Mouse (Mus musculus): ENCODE results near the gene Txnrd2.

Gene Txnrd2

DNA sequence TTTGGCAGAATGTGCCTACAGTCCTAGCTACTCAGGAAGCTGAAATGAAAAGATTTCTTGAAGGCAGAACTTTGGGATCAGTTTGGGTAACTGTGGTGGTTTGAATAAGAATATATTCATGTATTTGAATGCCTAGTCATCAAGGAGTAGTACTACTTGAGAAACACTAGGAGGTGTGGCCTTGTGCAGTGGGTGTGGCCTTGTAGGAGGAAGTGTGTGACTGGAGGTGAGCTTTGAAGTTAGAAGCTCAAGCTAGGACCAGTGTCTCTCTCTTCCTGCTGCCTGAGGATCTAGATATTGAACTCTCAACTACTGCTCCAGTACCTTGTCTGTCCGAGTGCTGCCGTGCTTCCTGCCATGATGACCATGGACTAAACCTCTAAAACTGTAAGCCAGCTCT, 59.9 kb downstream of the Txnrd2 start:
- no peak for DNase-seq (ENCODE audit: low spot score)

DNA sequence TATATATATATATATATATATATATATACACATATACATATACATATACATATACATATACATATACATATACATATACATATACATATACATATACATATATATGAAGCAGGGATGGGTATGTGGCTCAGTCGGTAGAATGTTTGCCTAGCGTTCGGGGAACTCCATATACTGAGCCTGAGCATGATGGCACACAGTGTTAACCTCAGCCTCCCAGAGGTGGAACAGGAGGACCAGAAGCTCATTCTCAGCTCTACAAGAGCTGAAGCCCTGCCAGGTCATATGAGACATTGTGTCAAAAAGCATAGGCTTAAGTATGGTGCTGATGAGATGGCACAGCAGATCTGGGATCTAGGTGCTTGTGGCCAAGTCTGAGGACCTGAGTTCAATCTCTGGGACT, 64.1 kb downstream of the Txnrd2 start:
- no peak for DNase-seq (ENCODE audit: low spot score)

DNA sequence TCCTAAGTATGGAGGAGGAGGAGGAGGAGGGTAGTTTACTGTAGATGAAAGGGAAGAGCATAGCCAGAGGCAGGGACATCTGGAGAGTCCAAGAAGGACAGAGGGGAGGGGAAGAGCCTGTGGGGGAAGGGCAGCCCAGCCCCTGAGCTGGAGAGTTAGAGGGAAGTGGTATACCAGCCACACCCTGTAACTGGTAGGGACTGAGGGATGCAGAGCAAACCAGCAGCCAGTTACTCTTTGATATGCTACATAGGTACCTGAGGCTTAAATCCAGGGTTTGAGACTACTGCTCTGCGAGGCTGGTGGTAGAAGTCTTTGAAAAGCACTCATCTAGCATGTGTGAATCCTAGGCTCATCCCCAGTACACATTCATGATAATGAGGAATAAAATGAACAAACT, 64.7 kb downstream of the Txnrd2 start:
- no peak for DNase-seq (ENCODE audit: low spot score)

DNA sequence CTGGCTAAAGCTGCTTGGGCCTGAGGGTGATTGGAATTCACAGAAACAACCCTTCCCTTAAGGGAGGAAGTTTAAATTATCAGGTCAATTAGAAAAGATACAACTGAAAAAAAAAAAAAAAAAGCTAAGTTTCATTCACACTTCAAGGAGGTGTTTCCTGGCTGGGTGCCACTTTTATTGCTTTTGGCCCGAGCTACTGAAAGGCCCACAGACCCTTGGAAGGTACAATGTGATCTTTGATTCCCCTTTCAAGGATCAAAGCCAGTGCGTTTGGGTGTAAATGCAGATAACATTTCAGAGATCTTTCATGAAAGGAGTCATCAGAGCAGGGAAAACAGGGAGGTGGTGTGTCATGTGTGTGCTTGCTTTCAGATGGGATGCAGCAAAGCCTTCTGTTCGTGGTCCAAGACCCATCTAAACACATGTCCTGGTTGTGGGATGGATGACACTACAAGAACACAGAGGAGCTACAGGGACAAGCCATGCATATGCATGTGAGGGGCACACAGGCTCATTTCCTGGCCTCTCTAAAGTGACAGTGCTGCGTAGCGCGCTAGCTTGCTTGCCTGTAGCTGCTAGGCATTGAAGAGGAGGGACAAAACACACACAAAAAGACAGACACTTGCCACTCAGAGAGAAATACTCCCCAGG, 71.8 kb downstream of the Txnrd2 start:
- DNase-seq (ENCODE audit: low spot score) = no peak

DNA sequence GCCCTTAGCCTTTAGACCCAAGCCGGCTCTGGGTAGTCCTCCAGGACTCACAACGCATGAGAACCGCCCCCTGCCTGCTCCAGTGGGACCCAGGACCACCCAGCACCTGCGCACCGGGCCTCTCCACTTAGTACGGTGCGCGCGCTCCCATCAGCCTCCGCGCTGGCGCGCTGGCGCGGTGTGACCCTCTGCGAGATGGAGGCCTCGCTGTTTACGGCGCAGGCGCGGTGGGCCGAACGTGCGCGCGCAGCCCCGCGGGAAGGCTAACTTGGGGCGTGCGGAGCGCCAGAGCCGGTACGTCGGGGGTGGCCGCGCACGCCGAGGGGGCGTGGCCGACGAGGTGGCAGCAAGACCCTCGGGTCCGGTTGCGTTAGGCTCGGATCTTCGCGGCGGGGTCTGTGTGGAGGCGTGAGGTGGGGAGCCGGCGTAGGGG, 72.4 kb downstream of the Txnrd2 start, which contains the start of the genes Gnb1l and Rtl10:
TSS of gene Gnb1l (plus strand) at position 156 of the 433 bp plus-strand sequence.
TSS of gene Rtl10 (plus strand) at position 344 of the 433 bp plus-strand sequence.
- peak; percentile 96 for DNase-seq (ENCODE audit: low spot score)

DNA sequence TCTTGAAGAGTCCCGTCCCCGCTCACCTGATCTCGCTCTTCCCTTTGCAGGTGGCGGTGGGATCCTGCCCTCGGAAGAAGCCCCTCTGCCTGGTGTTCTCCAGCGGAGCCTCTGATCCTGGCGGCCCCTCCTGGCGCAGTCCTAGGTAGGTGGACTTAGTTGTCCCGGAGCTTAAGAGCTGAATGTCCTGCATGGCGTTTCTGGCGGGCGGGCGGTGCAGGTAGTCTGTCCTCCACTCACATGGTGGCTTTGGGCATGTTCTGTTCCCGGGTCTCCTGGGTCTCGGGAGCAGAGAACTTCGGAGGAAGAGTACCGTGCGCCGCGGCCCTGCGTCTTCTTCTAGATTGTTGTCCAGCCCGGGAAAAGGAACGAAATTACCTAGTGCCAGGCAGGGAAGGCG, 72.8 kb downstream of the Txnrd2 start:
- no peak for DNase-seq (ENCODE audit: low spot score)

DNA sequence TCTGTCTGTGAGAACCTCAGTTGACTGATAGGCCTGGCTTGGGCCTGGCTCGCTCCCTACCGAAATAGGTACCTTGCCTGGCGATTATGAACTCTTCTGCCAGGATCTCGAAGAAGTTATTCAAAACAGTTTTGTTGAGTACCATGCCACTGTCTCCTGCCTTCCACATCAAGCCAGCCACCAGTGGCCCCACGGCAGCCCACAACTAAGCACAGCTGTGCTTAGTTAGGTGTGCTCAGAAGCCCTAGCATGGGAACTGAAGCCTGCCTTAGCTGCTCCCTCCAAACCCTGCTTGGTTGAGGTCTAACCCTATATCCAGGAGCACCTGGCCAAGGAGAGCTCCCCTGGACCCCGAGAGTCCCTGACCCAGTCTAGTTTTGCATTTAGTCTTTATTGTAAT, 75.3 kb downstream of the Txnrd2 start:
- DNase-seq (ENCODE audit: low spot score) = no peak

DNA sequence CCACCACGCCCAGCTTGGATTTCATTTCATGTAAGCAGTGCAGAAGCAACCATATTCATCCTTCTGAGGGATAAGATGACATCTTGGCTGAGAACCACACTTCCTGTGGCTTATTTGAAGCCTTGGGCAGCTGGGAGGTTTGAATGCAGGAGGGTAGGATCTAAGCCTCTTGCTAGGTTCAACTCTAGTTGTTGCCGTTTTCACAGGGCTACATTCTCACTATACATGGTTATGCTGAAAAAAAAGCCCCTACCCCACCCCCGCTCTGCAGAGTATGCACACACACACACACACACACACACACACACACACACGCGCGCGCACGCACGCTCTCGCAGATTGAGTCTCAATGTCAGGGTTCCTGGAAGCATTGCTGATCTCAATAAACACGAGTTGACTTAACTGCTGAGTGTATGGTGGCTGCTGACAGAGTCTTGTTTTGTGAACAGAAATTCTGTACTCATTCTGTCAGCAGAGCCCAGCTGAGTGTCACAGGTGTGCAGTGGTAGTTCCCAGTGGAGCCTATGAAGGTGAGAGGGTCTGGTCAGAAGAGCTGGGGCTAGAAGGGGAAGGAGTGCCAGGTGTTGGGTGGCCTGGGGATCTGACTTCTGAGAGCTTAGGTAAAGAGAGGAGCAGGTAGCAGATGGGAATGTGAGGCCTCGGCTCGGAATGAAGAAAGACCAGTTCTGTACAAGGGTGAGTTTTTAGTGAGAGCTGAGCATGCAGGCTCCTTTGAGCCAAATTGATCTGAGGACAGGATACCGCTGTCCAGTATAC, 77.6 kb downstream of the Txnrd2 start:
- no peak for DNase-seq (ENCODE audit: low spot score)

DNA sequence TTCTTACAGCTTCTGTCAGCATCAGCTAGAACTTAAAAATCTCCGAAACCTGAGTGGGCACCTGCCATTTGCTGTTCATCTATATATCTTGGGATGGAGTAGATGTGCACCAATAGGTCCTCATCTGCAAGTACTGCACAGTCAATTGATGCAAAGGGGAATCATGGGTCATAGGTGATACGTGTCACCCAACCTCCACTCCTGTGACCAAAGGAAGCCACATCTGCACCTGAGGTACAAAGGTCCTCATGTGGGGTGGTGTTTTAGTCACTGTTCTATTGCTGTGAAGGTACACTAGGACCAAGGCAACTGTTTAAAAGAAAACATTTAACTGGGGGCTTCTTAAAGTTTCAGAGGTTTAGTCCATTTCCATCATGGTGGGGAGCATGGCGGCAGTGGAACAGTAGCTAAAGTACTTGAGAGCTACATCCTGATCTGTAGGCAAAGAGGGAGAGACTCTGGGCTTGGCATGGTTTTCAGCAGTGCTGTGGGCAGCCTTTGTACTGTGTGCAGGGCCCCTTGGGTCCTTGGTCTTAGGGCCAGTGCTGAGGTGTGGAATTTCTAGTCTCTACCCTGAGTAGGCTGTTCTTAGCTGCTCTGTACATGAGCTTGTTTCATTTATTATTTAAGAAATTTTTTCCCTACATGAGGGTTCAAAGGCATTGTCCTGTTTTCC, 80.5 kb downstream of the Txnrd2 start:
- no peak for DNase-seq (ENCODE audit: low spot score)

DNA sequence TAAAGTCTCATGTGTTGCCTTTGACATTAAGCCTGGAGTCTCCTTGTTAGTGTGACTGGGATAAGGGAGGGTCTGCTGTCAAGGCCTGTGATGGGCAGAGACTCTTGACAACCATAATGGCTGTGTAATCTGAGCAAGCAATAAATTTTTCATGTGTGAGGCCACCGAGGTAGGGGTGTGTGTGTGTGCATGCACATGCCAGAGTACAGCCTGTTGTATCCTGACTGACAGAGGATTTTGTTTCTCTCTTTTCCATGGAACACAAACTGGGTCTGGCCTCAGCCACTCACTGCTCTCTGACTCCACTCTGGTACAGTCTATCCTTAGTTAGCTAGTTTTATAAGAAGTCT, 81.0 kb downstream of the Txnrd2 start:
- DNase-seq (ENCODE audit: low spot score) = no peak

DNA sequence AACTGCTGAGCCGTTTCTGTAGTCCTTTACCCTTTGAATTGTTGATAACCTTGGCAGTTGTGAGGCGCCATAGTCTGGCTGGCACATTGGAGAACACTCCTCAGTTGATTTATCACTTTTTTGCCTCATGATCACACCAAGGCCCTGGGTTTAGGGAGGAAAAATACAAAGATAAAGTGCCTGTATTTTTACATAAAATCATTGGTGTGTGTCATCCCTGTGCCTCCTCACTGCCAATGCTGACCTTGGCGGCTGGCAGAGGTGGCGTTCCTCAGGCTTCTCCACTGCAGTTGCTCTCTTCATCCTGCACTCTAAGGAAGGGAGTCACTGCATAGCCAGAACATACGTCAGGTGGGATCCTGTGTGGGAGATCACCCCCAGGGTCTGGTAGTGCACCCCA, 85.6 kb downstream of the Txnrd2 start:
- no peak for DNase-seq (ENCODE audit: low spot score)

DNA sequence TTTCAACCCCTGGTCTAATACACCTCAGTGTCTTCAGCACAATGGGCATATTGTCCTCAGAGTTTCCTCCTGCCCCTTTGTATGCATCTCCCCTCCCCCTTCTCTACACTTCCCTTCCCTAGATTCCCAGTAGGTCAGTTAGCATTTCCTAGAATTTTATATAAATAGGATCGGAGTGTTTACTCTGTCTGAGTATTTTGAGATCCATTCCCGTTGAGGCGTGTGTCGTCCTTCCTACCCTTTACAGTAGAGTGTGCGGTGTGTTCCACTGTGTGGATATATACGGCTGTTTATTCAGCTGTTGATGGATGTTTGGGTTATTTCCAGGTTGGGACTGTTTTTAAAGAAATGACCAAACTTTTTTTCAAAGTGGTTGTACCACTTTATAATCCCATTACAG, 87.3 kb downstream of the Txnrd2 start:
- DNase-seq (ENCODE audit: low spot score) = no peak

DNA sequence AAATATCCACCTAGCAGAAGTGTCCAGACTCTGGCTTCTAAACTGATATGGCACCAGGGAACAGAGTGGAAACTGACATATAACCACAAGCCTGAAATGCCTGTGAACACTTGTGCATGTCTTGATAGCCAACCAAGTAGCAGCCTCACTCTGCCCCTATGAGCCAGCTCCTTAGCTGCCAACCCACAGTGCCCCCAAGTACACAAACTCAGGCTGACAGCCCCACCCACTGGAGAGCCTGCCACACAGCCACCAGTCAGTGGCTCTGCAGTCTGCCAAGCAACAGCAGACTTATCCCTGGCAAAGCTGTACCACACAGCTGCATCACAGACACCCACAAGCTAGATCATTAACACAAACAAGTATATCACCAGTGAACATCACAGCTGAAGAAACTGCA, 91.9 kb downstream of the Txnrd2 start:
- DNase-seq (ENCODE audit: low spot score) = peak; percentile 45

DNA sequence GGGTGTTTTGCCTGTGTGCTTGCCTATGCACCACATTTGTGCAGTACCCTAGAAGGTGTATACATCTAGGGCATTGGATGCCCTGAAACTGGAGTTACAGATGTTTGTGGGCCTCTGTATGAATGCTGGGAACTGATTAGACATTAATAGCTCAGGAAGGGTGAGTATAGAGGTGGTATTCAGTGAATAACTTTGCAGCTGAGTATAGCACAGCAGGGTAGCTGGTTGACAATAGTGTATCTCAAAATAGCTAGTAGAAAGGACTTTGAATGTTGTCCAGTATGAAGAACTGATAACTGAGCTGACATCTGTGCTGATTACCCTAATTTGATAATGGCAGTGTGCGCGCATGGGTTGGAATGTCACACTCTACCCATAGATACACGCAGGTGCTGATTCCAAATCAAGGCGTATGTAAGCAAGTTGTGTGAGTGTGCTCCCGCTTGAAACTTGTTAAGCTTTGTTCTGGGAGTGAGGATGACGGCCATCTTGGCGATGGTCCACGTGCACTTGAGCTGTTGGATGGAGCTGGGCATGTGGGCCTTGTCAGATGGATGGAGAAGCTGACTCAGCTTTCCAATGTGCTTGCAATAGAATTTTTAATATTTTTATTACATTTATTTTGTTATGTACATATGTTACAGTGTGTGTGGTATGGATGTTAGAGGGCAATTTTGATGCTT, 97.5 kb downstream of the Txnrd2 start:
- DNase-seq (ENCODE audit: low spot score) = no peak

DNA sequence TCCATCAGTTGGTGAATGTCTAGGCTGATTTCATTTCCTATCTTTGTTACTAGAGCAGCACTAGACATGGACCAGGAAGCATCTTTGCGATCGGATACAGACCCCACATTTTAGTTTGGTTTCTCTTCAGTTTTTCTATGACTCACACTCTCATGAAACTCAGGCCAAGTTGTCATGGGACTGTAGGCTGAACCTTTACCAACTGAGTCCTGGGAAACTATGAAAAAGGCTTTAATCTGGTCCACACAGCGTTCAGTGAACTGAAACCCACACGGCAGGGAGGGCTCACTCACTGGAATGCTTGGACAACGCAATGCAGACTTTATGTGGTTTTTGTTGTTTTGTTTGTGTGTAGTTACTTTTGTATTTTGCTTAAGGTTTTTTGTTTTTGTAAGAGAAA, 102.5 kb downstream of the Txnrd2 start:
- DNase-seq (ENCODE audit: low spot score) = no peak

All from retina, embryonic 14.5 days (tissue).